Mouse (Mus musculus) spleen, adult 18-20 months (tissue): Measurements from ENCODE around the gene Uhrf1bp1l.

ENCODE experiments used
- DNase-seq, 2 experiments: peaks; one replicate each; pipeline ENCODE4 v3.0.0; 2022; ENCODE audit warnings: mixed read lengths in 2 of 2

Uhrf1bp1l gene

DNA sequence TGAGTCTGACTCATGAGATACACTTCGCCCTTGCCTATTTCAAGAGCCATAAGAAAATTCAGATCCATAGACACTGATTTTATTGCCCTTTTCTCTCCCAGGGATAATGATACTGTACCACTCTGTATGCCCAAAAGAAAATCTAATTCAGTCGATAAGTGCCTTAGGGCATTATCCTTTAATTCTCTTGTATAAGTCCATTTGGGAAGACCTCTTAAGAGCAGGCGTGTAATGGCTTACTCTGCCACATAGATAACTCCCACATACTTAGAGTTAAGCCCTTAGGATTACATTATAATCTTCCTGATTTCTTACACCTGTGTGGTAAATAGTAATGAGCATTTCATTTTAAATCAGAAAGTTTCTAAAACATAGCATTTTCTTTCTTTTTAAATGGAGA lies 1.8 kb downstream of the Uhrf1bp1l start:
- DNase-seq, result no peak

DNA sequence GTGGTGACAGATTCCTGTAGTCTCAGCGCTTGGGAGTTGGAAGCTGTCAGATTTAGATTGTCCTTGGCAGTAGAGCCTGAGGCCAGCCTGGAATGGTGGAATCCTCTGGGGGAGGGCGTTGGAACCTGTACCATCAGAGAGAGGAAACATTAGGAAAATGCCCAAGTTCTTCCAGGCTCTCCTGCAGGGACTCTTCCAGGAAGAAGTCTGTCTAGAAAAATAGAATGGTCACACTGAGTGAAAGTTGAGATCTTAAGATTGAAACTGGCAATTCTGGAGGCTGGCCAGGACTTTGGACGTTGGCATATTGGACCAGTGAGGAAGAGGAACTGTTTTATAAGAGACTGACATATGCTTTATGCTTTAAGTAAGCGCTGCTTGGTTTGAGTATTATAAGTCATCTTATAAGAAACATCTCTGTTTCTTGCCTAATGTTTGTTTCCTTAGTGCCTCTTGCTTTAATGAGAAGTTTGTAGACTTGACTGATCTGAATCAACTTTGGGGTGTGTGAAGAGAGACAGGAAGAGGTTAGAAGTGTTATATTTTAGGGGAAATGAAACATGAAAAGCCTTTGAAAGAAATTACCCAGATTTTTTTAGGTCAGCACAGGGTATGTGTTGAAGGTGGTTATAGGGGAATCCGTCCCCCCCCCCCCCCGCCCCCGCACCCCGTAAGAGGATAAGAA lies 2.6 kb downstream of the Uhrf1bp1l start:
- DNase-seq, result no peak

DNA sequence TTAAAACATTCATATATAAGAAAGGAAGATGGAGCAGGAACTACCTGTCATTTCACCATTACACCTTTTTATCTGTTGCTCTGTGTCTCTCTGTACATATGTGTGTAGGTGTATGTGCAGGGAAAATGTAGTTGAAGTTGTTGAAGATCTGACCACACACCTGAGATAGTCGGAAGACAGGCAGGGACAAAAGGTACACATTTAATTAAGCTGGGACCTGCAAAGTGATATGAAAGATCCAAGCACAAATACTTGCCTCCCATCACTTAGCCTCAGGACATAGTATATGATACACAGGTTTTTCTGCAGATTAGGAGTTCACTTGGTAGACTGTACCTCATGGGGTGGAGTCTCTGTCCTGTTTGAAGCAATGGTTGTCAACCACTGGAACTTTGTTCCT lies 3.1 kb downstream of the Uhrf1bp1l start:
- no peak for DNase-seq

DNA sequence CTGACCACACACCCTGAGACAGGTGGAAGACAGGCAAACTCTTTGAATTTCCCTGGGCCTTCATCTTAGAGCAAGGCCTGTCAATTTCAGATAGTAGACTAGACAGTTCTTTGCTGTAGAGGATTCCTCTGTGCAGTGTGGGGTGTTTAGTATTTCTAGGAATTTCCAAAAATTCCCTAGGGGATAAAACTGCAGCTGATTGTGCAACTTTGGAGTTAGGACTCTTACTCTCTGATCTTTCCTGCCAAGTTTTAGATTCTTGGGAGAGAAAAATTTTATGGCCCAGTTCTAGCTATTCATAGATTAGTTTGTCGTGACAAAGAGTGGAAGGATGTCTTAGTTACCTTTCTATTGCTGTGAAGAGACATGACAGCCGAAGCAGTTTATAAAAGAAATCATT lies 3.8 kb downstream of the Uhrf1bp1l start:
- no peak for DNase-seq

DNA sequence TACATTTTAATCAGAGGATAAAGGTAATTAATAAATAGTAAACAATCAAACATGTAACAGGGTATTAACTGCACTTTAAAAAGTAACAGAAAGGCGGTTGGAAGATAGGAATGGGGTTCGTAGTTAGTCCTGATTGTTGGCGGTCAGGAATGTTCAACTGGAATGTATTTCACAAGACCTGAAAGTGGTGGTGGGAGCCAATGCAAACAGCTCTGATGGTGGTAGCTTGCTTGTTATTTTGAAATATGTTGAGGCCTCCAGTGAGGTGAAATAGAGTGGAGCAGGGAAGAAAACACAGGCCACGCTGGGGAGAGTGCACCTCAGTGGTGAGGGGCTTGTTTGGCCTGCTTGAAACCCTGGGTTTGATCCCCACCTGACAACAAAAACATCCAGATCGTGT lies 6.3 kb downstream of the Uhrf1bp1l start:
- DNase-seq, result no peak

DNA sequence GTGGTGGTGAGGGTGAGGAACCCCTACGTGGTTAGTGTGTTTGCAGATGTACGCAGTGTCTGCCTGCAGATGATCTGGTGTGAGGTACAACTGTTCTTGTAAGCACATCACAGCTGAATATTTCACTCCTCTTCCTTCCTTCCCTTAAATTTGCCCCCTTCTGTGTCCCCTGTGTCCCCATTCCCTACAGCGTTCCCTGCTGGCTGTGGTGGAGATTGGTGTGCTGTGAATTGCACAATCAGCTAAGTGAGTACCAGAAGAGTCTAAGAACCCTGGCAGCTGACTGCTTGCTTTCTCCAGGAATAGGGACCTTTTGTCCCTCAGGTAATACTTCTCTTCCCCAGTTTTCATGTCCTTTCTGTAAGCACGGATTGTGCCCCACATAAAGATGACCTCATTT lies 10.4 kb downstream of the Uhrf1bp1l start:
- no peak for DNase-seq

DNA sequence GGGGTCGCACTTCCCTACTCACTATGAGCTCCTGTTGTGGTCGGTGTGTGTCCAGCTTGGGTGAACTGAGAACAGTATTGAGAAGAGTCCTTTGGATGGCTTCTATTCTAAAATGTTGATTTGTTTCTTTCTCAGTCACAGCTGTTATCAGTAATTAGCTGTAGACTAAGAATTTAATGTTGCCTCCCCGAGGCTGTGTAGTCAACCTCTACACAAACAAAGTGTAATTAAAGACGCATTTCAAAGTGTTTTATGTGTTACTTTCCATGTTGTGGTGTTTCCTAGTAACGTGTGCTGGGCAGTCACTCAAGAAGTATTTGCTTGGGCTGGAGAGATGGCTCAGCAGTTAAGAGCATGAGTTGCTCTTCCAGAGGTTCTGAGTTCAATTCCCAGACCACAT lies 16.0 kb downstream of the Uhrf1bp1l start:
- no peak for DNase-seq

DNA sequence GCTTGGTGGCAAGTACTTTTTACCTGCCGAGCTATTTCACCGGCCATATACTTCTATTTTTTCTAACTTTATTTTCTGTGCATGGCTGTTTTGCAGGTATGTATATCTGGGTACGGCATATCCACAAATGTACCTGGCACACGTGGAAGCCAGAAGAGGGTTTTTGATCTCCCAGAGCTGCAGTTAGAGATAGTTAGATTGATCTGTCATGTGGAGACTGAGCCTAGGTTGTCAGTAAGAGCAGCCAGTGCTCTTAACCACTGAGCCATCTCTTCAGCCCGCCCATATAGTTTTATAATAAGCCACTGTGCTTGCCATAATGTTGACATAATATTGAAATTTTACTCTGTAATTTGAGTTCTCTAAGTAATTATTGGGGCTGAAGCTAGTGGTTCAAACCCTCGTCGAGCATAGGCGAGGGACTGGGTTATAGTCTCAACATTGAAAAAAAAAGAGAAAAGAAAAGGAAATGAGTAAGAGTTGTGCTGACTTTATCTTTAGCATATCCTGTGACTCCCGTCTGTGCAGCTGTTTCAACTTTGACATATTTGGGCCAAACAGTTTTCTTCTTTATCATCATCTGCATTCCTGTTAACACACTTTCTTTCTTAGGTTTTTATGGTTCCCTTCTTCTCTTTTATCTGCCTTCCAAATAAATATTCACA lies 19.8 kb downstream of the Uhrf1bp1l start:
- no peak for DNase-seq

DNA sequence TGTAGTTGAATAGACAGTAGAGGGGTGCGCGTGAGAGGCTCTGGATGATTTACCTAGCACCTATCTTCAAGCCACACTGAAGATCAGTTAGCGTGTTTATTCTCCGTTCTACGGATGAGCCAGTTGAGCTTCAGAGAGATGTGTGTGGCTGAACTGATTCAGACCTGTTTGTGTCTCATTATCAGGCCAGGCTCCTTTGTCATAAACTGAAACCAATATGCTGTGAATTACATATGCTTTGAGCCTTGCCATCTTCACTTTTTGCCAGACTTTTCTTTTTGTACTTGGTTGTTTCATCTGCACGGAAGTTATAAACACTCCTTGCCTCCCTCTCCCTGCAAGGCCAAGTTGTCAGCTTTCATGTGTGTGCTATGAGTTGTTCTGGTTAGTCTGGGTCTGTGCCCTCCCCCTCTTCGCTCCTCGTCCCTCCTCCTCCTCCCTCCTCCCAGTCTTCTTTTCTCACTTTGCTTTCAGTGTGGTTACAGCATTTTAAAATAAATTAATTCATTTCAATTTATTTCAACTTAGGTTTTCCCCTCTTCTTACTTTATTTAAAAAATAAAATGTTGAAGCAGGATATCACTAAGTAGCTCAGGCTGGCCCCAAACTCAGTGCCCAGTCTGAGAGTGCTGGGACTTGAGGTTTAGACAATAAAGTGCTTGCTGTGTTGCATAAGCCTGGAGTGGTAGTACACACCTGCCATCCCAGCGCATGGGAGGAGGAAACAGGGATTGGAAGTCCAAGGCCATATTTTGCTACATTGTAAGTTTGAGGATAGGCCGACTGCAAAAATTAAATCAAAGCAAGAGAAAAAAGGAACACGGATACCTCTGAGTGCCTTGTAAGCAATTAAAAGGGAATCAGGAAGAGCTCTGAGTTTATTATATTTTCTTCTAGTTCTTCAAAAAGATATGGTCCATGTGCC lies 21.3 kb downstream of the Uhrf1bp1l start:
- DNase-seq, result no peak

DNA sequence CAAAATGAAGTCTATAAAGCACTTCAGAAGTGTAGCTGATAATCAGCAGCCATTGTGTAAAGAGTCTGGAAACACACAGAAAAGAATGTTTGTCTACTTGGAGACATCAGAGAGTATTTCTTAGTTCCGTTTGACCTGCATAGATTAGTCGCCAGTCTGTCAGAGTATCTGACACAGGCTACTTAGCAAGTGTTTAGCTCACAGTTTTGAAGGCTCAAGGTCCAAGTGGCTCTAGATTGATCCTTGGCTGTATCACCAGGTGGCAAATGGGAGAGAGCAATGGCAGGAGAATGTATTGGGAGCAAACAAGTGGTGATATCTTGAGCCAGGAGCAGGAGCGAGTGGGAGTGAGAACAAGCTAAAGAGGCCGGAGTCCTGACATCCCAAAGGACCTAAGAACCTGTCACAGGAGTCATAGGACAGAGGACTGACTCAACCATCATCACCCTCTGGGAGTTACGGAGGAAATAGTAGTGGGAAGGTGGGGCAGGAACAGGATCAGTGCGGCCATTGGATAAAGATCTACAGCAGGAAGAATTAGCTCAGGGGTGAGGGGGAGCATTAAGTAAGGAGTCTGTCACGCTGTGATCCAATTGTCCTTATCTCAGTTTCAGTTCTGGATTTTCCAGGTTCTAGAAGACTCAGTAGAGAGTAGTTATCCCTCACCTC lies 23.7 kb downstream of the Uhrf1bp1l start:
- no peak for DNase-seq

DNA sequence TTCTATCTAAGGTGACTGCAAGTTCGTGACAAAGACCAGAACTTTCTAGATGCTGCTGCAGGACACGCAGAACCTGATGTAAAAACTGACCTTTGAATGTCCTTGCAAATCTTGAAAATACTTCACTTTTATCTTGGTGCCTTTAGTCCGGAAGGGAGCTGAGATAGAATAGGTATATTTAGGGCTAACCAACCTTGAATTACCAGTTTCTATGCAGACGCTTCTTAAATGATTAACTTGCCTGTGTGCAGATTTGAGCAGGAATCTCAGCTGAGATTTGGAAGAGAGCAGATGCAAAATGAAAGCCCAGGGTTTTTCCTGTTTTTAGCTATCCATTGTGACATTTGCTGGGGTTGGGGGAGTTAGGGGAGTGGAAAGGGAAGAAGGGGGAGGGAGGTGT lies 24.3 kb downstream of the Uhrf1bp1l start:
- no peak for DNase-seq

DNA sequence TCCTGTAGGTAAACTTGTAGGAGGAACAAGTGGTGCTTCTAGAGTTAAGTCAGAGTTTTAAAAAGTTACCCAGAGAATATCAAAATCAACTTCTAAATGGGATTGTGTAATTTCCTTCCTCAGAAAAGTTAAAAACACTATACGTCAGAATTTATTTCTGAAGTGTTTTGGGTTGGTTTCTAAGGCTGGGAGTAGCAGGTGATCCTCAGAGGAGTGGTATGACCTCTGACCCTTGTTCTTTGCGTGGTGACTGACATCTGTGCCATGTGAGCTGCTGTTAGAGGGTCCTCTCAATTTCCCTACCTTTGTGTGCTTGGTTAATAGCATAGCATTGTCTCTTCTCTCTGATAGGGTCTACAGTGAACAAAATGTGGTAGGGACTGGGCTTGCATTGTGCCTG lies 27.1 kb downstream of the Uhrf1bp1l start:
- no peak for DNase-seq

DNA sequence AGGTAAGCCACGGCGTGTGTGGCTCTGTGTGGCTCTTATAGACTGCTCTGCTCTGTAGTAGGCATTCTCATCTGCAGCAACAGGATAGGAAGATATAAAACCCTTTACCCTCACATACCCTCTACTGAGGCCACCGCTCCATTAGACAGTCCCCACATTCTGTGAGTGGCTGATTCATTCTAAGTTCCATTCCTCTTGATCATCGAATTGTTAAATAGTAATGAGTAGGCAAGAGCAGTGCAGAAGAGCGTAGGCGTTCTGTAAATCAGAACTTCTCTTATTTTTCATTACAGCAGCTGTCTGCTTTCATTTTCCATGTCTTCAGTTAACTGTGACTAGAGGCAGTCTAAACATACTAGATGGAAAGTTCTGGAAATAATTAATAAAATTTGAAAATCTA lies 31.2 kb downstream of the Uhrf1bp1l start:
- no peak for DNase-seq

DNA sequence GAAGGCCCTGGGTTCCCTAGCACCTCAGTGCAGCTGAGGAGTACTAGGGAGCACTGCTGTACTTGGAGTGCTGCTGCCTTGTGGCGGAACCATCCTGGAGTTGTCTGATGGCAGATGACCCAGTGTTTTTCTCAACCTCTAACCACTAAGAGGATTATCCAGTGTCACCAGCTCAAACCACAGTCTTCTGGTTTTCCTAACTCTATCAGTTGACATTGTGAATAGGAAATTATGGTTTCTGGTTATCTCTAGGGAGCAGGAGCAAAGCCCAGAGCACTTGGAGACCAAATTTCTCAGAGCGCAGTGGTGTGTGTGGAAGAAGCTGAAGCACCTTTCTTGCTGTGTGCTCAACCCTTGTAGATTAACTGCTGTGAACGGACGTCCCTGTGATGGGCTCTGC lies 47.1 kb downstream of the Uhrf1bp1l start:
- DNase-seq, result no peak

DNA sequence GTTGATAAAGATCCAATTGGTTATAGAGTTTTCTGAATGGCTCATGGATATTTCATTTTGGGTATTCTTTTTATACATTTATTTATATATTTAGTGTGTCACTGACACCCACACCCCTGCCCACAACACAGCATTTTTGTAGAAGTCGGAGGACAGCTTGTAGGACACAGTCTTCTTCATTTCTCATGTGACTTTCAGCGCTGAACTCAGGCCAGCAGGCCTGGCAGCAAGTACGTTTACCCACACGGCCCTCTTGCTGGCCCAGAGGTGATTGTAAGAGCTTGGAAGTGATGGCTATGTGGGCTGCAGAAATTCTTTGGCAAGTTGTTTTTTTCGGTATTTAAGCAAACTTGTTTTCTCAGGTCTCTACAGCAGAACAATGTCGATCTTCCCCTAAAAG lies 49.3 kb downstream of the Uhrf1bp1l start:
- no peak for DNase-seq

DNA sequence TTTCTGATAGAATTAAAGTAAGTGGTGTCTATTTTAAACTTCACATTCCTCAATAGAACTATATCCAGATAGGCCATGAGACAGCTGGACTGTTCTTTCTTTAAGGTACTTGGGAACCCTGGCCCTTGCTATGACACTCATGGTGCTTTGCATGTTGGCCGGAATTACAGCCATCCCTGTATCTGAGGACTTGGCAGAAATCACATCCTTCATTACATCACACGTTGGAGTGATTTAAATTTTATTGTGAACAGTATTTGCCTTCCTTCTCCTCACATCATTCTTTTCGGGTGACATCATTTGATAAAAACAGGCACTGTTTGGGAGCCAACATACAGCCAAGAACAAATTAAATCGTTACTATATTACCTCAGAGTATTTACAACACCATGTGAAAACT lies 74.4 kb downstream of the Uhrf1bp1l start:
- DNase-seq, result no peak

DNA sequence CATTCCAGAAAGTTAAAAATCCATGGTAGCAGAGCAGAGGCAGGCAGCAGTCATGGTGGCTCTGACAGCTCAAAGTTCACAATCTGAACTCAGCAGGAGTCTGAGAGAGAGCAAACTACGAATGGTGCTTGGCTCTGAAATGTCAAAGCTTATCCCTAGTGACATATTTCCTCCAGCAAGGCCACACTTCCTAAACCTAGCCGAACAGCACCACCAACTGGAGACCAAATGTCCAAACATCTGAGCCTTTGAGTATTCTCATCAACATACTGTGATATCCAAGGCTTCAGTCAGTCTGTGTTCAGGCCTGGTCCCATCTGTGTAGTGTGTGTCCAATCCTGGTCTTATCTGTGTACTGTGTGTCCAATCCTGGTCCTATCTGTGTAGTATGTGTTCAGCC lies 79.1 kb downstream of the Uhrf1bp1l start:
- DNase-seq, result peak in 1 of 2 experiments; percentile 5

DNA sequence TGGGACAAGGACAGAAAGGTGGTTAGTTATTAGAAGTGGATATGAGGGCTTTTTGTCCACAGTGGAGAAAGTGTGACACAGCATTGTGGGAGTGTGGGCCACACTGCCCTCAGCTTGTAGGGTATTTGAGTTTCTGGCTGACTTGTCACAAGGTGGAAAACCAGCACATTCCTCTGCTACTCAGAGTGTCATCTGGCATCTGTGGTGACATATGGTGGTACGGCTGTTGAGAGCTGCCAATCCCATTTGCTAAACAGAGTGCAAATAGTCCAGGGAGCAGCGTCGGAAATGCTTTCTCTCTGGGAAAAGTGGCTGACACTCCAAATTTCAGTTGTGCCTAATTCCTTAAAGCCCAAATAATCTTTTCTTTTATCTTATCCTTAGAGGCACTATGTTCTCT lies 82.1 kb downstream of the Uhrf1bp1l start:
- DNase-seq, result no peak

DNA sequence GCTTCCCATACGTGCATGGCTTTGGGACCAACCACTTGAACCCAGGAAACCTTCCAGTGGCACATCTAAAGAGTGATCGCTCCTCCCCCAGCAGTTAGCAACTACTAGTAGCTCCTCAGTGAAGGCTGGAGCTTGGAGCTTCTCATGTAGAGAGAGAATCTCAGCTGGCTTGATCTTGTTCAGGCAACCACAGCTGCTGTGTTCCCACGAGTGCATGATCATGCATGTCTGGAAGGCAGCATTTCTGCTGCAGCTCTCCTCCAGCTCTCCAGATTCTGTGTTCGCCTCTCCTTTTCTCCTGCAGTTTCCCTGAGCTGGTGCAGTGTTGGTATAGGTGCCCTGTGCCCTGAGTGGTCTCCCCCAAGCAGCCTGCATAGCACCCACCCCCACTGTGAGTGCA lies 87.5 kb downstream of the Uhrf1bp1l start:
- no peak for DNase-seq

DNA sequence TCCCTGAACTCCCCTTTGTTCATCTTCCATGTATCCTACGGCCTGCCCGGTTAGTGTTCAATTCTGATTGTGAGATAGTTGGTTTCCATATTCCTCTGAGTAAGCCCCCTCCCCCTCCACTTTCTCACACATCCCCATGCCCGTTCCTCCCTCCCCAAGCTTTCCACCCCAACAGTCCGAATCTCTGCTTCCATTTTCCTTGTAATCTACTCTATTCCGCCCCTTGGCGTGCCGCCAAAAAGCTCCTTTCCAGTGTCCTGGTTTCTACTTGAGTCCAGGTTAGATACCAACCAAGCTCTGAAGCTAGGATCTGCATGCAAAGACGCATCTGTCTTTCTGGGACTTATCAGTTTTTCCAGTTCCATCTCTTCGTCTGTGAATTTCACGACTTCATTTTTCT lies 88.4 kb downstream of the Uhrf1bp1l start:
- DNase-seq, result no peak

DNA sequence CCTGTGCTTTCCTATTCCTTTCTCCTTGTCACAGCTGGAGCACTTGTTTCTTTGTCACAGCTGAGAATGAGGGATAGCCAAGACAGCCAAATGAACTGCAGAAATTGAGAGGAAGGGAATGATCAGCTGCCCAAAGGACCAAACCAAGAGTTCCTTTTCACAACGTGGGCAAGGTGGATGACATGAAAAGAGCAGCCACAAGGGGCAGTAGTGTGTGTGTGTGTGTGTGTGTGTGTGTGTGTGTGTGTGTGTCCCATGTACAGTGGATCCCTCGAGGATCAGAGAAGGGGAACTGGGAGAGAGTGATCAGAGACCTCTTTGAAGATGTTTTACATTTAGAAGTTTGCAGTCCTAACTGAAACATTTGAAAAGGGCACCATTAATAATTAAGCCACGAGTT lies 92.7 kb downstream of the Uhrf1bp1l start:
- no peak for DNase-seq

DNA sequence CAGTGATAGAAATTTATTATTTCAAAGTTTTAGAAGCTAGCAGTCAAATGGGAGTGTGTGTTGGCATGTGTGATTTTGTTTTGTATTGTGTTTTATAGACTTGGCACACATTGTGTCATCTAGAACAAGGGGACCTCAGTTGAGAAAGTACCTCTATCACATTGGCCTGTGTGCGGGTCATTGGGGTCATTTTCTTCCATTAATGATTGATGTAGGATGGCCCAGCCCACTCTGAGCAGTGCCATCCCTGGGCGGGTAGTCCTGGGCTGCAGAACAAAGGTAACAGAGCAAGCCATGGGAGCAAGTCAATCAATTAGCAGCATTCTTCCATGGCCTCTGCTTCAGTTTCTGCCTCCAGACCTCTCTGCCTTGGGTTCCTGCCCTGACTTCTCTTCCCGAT lies 94.0 kb downstream of the Uhrf1bp1l start:
- DNase-seq, result no peak

DNA sequence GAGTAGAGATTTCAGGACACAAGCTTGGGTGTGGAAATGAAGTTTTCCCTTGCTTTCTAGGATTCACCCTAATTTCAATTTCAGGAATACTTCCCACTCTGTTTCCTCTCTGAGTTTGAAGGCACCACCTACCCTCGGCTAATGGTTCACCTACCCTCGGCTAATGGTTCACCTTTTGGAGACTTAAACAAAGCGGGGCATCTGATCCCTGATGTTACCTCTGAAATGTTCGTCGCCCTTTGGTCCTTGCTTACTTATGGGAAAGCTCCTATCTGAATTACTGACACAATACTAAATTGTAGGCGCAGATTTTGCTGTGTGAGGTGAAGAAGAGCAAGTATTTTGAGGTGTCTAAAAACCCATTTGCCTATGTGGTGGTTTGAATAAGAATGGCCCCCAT lies 106.2 kb downstream of the Uhrf1bp1l start:
- DNase-seq, result no peak
